Mouse (Mus musculus): ENCODE results near the gene Lrp4. TPM values are rescaled to one million over a fixed set of nuclear protein-coding genes. Genes with fewer than 3 reads are reported as not detected.
A peak's percentile ranks its signal among the peaks of the same experiment; 100 is the strongest.

Lrp4 gene
- polyA plus RNA-seq, 1 experiment from 2014 or later = 8.0 TPM

GRCm38 (mm10) chr2:91457656-91458251, 443 bp downstream of the Lrp4 start:
- H3K9me3 ChIP-seq (ENCODE audit: control insufficient read depth, low read length) = peaks cover 3% of the 10 kb centered on the region; the same call in 1 of the 2 replicates
- under 1% methylated on average over 45 of the region's 45 CpGs for WGBS
- H3K36me3 ChIP-seq (ENCODE audit: control insufficient read depth, insufficient read depth, low read length) = no peaks in the 10 kb centered on the region
- no peaks in the 10 kb centered on the region for H3K27me3 ChIP-seq (ENCODE audit: control insufficient read depth, insufficient read depth, low read length)
- peak overlapping the region; percentile 93 for H3K27ac ChIP-seq (ENCODE audit: low read depth, low read length)
- peak overlapping the region; percentile 90 for H3K4me2 ChIP-seq (replicated peaks; ENCODE audit: low read depth, low read length)
- peaks cover 26% of the 10 kb centered on the region for H3K4me1 ChIP-seq (ENCODE audit: control insufficient read depth, insufficient read depth, low read length)
- peak; percentile 50 for ATAC-seq (ENCODE audit: low FRiP score, low TSS enrichment)
- H3K4me3 ChIP-seq (ENCODE audit: low read length) = peak overlapping the region; percentile 72
- peak overlapping the region; percentile 82 for H3K9ac ChIP-seq (ENCODE audit: low read depth, low read length)

DNA sequence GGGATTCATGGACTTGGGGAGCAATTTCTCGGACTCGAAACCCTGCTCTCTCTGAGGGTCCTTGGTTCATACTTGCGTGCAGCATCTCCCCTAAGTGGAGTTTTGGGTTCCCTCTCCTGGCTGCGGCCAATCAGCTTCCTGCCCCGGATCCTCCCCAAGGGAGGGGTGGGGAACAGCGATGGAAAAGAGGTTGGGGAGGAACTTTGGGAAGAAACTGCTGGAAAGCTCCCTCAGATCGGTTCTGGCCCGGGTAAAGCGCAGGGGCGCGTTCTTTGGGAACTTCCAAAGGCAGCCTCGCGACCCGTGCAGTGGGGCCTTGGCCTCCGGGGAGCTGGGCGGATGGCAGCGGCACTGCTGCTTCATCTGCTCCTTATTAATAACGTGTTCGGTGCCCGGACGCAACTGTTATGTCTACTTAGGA, 951 bp downstream of the Lrp4 start:
- Histone ChIP-seq H3K36me3 (ENCODE audit: control insufficient read depth, insufficient read depth, low read length) (no peaks in the 10 kb centered on the region), H3K9ac (ENCODE audit: low read depth, low read length) (peak overlapping the region; percentile 82), H3K27me3 (ENCODE audit: control insufficient read depth, insufficient read depth, low read length) (no peaks in the 10 kb centered on the region), H3K9me3 (ENCODE audit: control insufficient read depth, low read length) (peaks cover 3% of the 10 kb centered on the region; the same call in 1 of the 2 replicates), H3K4me1 (ENCODE audit: control insufficient read depth, insufficient read depth, low read length) (peaks cover 29% of the 10 kb centered on the region), H3K4me2 (replicated peaks; ENCODE audit: low read depth, low read length) (peak overlapping the region; percentile 90), H3K4me3 (ENCODE audit: low read length) (peak overlapping the region; percentile 72), H3K27ac (ENCODE audit: low read depth, low read length) (peak overlapping the region; percentile 93)
- peak; percentile 65 for ATAC-seq (ENCODE audit: low FRiP score, low TSS enrichment)
- under 1% methylated on average over 21 of the region's 21 CpGs for WGBS

DNA sequence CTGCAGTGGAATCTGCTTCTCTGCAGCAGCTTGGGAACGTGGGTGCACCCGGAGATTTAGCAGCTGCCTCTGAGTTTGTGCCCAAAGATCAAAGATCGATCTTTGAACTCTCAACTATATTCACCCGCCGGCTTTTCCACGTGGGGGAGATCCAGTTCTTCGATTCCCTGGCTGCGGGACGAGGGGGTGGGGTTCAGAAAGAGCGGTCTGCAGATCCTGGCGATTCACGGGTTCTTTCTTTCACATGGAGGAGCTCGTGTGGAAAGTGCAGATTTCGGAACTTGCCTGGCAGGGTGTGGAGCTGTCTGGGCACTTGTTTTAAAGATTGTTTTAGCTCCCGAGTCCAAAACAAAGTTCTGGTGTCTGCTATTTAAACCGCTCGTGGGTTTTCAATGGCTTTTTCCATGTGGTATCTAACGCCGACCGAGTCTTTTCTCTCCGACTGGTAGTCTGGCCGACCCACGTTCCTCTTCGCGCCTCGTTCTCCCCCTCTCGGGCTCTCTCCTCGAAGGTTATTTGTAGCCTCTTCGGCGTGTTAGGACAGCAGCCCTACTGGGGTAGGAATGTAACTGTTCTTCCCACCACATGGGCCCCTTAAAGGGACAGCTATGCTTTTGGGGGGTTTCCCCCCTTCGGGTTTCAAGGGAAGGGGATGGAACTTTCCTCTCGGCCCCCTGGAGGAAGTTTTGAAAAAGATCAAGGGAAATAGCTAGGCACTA, 1.5 kb downstream of the Lrp4 start:
- under 1% methylated on average over 32 of the region's 32 CpGs for WGBS
- ATAC-seq (ENCODE audit: low FRiP score, low TSS enrichment) = 0 out of 2 replicates have a peak, but pooled peaks have one; percentile 14
- Histone ChIP-seq H3K4me1 (ENCODE audit: control insufficient read depth, insufficient read depth, low read length) (peaks cover 31% of the 10 kb centered on the region), H3K4me2 (replicated peaks; ENCODE audit: low read depth, low read length) (peak overlapping the region; percentile 90), H3K9me3 (ENCODE audit: control insufficient read depth, low read length) (peaks cover 3% of the 10 kb centered on the region; the same call in 1 of the 2 replicates), H3K36me3 (ENCODE audit: control insufficient read depth, insufficient read depth, low read length) (no peaks in the 10 kb centered on the region), H3K27ac (ENCODE audit: low read depth, low read length) (peak overlapping the region; percentile 93), H3K9ac (ENCODE audit: low read depth, low read length) (peak overlapping the region; percentile 82), H3K4me3 (ENCODE audit: low read length) (peak overlapping the region; percentile 72), H3K27me3 (ENCODE audit: control insufficient read depth, insufficient read depth, low read length) (no peaks in the 10 kb centered on the region)

DNA sequence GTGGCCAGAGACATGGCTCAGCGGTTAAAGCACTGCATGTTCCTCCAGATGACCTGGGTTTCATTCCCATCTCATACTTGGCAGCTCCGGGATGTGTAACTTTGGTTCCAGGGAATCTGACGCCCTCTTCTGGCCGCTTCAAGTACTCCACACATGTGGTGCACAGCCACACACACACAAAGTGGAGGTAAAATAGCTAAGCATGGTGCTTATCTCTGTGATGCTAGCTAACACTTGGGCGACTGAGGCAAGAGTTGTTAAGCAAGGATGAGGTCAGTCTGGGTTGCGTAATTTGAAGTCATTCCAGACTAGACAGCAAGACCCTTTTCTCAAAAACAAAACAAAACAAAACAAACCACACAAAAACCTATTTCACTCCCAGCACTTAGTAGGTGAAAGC, 2.8 kb downstream of the Lrp4 start:
- Histone ChIP-seq H3K4me3 (ENCODE audit: low read length) (peak overlapping the region; percentile 72; the same call in 1 of the 2 replicates), H3K9me3 (ENCODE audit: control insufficient read depth, low read length) (peaks cover 3% of the 10 kb centered on the region; the same call in 1 of the 2 replicates), H3K36me3 (ENCODE audit: control insufficient read depth, insufficient read depth, low read length) (no peaks in the 10 kb centered on the region; the same call in 1 of the 2 replicates), H3K4me1 (ENCODE audit: control insufficient read depth, insufficient read depth, low read length) (peaks cover 31% of the 10 kb centered on the region), H3K27ac (ENCODE audit: low read depth, low read length) (no peak overlapping the region), H3K4me2 (replicated peaks; ENCODE audit: low read depth, low read length) (no peak overlapping the region), H3K9ac (ENCODE audit: low read depth, low read length) (no peak overlapping the region), H3K27me3 (ENCODE audit: control insufficient read depth, insufficient read depth, low read length) (no peaks in the 10 kb centered on the region)
- ATAC-seq (ENCODE audit: low FRiP score, low TSS enrichment) = no peak
- 92% methylated on average over 6 of the region's 6 CpGs for WGBS

DNA sequence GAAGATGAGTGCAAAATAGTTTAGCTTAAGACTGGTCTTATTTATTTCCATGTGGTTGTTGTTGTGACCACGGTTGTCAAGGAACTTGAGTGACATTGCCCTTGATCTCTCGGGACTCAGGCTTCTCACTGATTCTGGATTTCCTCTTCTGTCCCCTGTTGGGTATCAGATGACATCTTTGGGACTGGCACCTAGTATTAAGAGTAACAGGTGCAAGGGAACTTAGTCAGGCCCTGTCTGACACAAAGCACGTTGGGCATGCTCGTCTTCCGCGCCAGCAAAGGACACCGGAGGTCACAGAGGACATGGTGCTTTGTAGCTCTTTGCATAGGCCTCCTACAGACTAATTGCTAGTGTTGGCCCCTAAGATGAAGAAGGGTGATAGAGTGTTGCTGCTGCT, 3.5 kb downstream of the Lrp4 start:
- Histone ChIP-seq H3K4me1 (ENCODE audit: control insufficient read depth, insufficient read depth, low read length) (peaks cover 31% of the 10 kb centered on the region), H3K27ac (ENCODE audit: low read depth, low read length) (no peak overlapping the region), H3K4me3 (ENCODE audit: low read length) (no peak overlapping the region), H3K4me2 (replicated peaks; ENCODE audit: low read depth, low read length) (no peak overlapping the region), H3K27me3 (ENCODE audit: control insufficient read depth, insufficient read depth, low read length) (no peaks in the 10 kb centered on the region), H3K36me3 (ENCODE audit: control insufficient read depth, insufficient read depth, low read length) (no peaks in the 10 kb centered on the region; the same call in 1 of the 2 replicates), H3K9ac (ENCODE audit: low read depth, low read length) (no peak overlapping the region), H3K9me3 (ENCODE audit: control insufficient read depth, low read length) (peaks cover 3% of the 10 kb centered on the region; the same call in 1 of the 2 replicates)
- no peak for ATAC-seq (ENCODE audit: low FRiP score, low TSS enrichment)
- WGBS = 55% methylated on average over 7 of the region's 7 CpGs

- WGBS = 50% methylated on average over 3 of the region's 3 CpGs
- H3K9me3 ChIP-seq (ENCODE audit: control insufficient read depth, low read length) = peaks cover 3% of the 10 kb centered on the region; the same call in 1 of the 2 replicates
- peaks cover 31% of the 10 kb centered on the region for H3K4me1 ChIP-seq (ENCODE audit: control insufficient read depth, insufficient read depth, low read length)
- no peaks in the 10 kb centered on the region; the same call in 1 of the 2 replicates for H3K36me3 ChIP-seq (ENCODE audit: control insufficient read depth, insufficient read depth, low read length)
- no peak for ATAC-seq (ENCODE audit: low FRiP score, low TSS enrichment)
- no peak overlapping the region for H3K4me2 ChIP-seq (replicated peaks; ENCODE audit: low read depth, low read length)
- H3K4me3 ChIP-seq (ENCODE audit: low read length) = no peak overlapping the region
- H3K9ac ChIP-seq (ENCODE audit: low read depth, low read length) = no peak overlapping the region
- H3K27ac ChIP-seq (ENCODE audit: low read depth, low read length) = no peak overlapping the region
- H3K27me3 ChIP-seq (ENCODE audit: control insufficient read depth, insufficient read depth, low read length) = no peaks in the 10 kb centered on the region
These were observed 4.0 kb downstream of the Lrp4 start for GRCm38 (mm10) chr2:91461341-91461740.

DNA sequence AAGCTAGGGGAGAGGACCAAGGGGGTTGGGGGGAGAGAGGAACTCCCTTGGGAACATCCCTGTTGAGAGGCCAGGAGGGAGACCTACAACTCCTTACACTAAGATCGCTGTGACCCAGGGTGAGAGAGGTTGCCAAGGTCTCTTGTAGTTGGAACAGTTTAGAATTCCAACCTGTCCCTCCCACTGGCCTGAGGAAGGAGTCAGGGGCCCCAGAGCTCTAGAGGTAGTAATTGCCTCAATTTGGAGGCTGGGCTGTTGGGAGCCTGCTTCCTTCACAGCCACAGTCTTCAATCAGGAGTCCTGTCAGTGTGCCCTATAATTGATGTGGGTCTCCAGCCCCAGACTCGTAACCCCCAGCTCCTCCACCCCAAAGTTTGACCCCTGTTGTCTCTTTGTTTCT, 4.9 kb downstream of the Lrp4 start:
- Histone ChIP-seq H3K27ac (ENCODE audit: low read depth, low read length) (no peak overlapping the region), H3K4me1 (ENCODE audit: control insufficient read depth, insufficient read depth, low read length) (peaks cover 31% of the 10 kb centered on the region)
- 2% methylated on average over 2 of the region's 2 CpGs for WGBS

DNA sequence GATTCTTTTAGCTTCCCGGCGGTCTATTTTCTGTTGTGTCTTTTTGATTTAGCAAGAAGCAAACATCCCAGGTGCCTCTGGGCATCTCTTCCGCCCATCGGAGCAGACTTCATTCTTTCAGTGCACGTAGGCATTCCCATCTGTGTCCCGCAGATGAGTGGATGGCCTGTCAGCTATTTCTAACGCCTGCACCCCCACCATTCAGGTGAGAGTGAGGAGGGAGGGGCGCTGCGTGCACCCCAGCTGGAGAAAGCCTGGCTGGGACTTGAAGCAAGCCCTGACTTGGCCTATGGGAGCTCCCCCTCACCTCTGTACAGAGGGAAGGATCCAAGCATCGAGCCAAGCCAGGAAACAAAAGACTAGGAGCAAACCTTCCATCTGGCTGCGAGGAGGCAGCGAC, 5.4 kb downstream of the Lrp4 start:
- Histone ChIP-seq H3K9me3 (ENCODE audit: control insufficient read depth, low read length) (peaks cover 3% of the 10 kb centered on the region; the same call in 1 of the 2 replicates), H3K4me3 (ENCODE audit: low read length) (0 out of 2 replicates have a peak overlapping the region, but pooled peaks have one; percentile 1), H3K27me3 (ENCODE audit: control insufficient read depth, insufficient read depth, low read length) (no peaks in the 10 kb centered on the region), H3K36me3 (ENCODE audit: control insufficient read depth, insufficient read depth, low read length) (no peaks in the 10 kb centered on the region; the same call in 1 of the 2 replicates), H3K27ac (ENCODE audit: low read depth, low read length) (peak overlapping the region; percentile 42; the same call in 1 of the 2 replicates), H3K4me1 (ENCODE audit: control insufficient read depth, insufficient read depth, low read length) (peaks cover 31% of the 10 kb centered on the region), H3K9ac (ENCODE audit: low read depth, low read length) (peak overlapping the region; percentile 34; the same call in 1 of the 2 replicates), H3K4me2 (replicated peaks; ENCODE audit: low read depth, low read length) (peak overlapping the region; percentile 27)
- WGBS = 13% methylated on average over 12 of the region's 12 CpGs
- no peak for ATAC-seq (ENCODE audit: low FRiP score, low TSS enrichment)

More for the DNA sequence above, 4.9 kb downstream of the Lrp4 start:
- Histone ChIP-seq H3K4me3 (ENCODE audit: low read length) (no peak overlapping the region), H3K9me3 (ENCODE audit: control insufficient read depth, low read length) (peaks cover 3% of the 10 kb centered on the region; the same call in 1 of the 2 replicates), H3K27me3 (ENCODE audit: control insufficient read depth, insufficient read depth, low read length) (no peaks in the 10 kb centered on the region), H3K9ac (ENCODE audit: low read depth, low read length) (peak overlapping the region; percentile 34; the same call in 1 of the 2 replicates), H3K4me2 (replicated peaks; ENCODE audit: low read depth, low read length) (peak overlapping the region; percentile 27; the same call in 1 of the 2 replicates), H3K36me3 (ENCODE audit: control insufficient read depth, insufficient read depth, low read length) (no peaks in the 10 kb centered on the region; the same call in 1 of the 2 replicates)
- no peak for ATAC-seq (ENCODE audit: low FRiP score, low TSS enrichment)
